Mouse (Mus musculus): Measurements from ENCODE around the gene Scamp4. TPM values are rescaled to one million over a fixed set of nuclear protein-coding genes. Genes with fewer than 3 reads are reported as not detected.
A peak's percentile ranks its signal among the peaks of the same experiment; 100 is the strongest.
"Not testable (repeated sequence)": the region's sequence is repeated elsewhere in the genome, so short reads cannot be mapped to it uniquely, and the experiment has no call there.

Scamp4 gene
- polyA plus RNA-seq, 1 experiment = 94.8 TPM

GRCm38 (mm10) chr10:80623457-80624191 lies 21.0 kb downstream of the Scamp4 start:
- peak overlapping the region; percentile 92 for H3K27ac ChIP-seq (ENCODE audit: insufficient read depth, low read length)
- H3K4me1 ChIP-seq (ENCODE audit: control insufficient read depth, insufficient read depth, insufficient read length) = peaks cover 7% of the 10 kb centered on the region; the same call in 1 of the 2 replicates
- TF ChIP-seq POLR2A (IDR thresholded peaks at IDR 0.05; ENCODE audit: low read depth, low read length) = peak; percentile 43; the same call in 1 of the 2 replicates
- no peak for TF ChIP-seq CTCF (IDR thresholded peaks at IDR 0.05; ENCODE audit: extremely low read depth, insufficient read depth, insufficient read length, insufficient replicate concordance)
- peak in 1 of 2 experiments; percentile 81 for DNase-seq (ENCODE audit: low read depth in 1 of 2, low spot score in 2 of 2)
- H3K4me3 ChIP-seq (ENCODE audit: extremely low read depth, insufficient read depth, insufficient read length) = peak overlapping the region; percentile 87
- WGBS = 2% methylated on average over 15 of the region's 15 CpGs
- H3K36me3 ChIP-seq (ENCODE audit: control insufficient read depth, insufficient read depth, low read length) = no peaks in the 10 kb centered on the region
- no peaks in the 10 kb centered on the region for H3K27me3 ChIP-seq (ENCODE audit: control insufficient read depth, insufficient read depth, low read length)

GRCm38 (mm10) chr10:80625764-80626163 lies 23.1 kb downstream of the Scamp4 start:
- Histone ChIP-seq H3K36me3 (ENCODE audit: control insufficient read depth, insufficient read depth, low read length) (no peaks in the 10 kb centered on the region), H3K4me1 (ENCODE audit: control insufficient read depth, insufficient read depth, insufficient read length) (peaks cover 21% of the 10 kb centered on the region; the same call in 1 of the 2 replicates), H3K27ac (ENCODE audit: insufficient read depth, low read length) (no peak overlapping the region), H3K4me3 (ENCODE audit: extremely low read depth, insufficient read depth, insufficient read length) (no peak overlapping the region), H3K27me3 (ENCODE audit: control insufficient read depth, insufficient read depth, low read length) (no peaks in the 10 kb centered on the region)
- DNase-seq (ENCODE audit: low read depth in 1 of 2, low spot score in 2 of 2) = no peak
- no peak for TF ChIP-seq CTCF (IDR thresholded peaks at IDR 0.05; ENCODE audit: extremely low read depth, insufficient read depth, insufficient read length, insufficient replicate concordance)
- TF ChIP-seq POLR2A (IDR thresholded peaks at IDR 0.05; ENCODE audit: low read depth, low read length) = no peak
- 87% methylated on average over 4 of the region's 4 CpGs for WGBS

GRCm38 (mm10) chr10:80627685-80628084 lies 25.0 kb downstream of the Scamp4 start:
- DNase-seq (ENCODE audit: low read depth in 1 of 2, low spot score in 2 of 2) = no peak
- no peak for TF ChIP-seq CTCF (IDR thresholded peaks at IDR 0.05; ENCODE audit: extremely low read depth, insufficient read depth, insufficient read length, insufficient replicate concordance)
- no peak for TF ChIP-seq POLR2A (IDR thresholded peaks at IDR 0.05; ENCODE audit: low read depth, low read length)
- Histone ChIP-seq H3K27me3 (ENCODE audit: control insufficient read depth, insufficient read depth, low read length) (no peaks in the 10 kb centered on the region), H3K27ac (ENCODE audit: insufficient read depth, low read length) (no peak overlapping the region), H3K4me3 (ENCODE audit: extremely low read depth, insufficient read depth, insufficient read length) (no peak overlapping the region), H3K4me1 (ENCODE audit: control insufficient read depth, insufficient read depth, insufficient read length) (peaks cover 21% of the 10 kb centered on the region; the same call in 1 of the 2 replicates), H3K36me3 (ENCODE audit: control insufficient read depth, insufficient read depth, low read length) (no peaks in the 10 kb centered on the region)
- 23% methylated on average over 2 of the region's 2 CpGs for WGBS

GRCm38 (mm10) chr10:80628925-80629324 lies 26.3 kb downstream of the Scamp4 start:
- no peaks in the 10 kb centered on the region for H3K36me3 ChIP-seq (ENCODE audit: control insufficient read depth, insufficient read depth, low read length)

GRCm38 (mm10) chr10:80635345-80635744 lies 32.7 kb downstream of the Scamp4 start:
- H3K27ac ChIP-seq (ENCODE audit: insufficient read depth, low read length) = no peak overlapping the region
- no peak for DNase-seq (ENCODE audit: low read depth in 1 of 2, low spot score in 2 of 2)
- H3K36me3 ChIP-seq (ENCODE audit: control insufficient read depth, insufficient read depth, low read length) = peaks cover 50% of the 10 kb centered on the region
- H3K4me3 ChIP-seq (ENCODE audit: extremely low read depth, insufficient read depth, insufficient read length) = no peak overlapping the region
- TF ChIP-seq POLR2A (IDR thresholded peaks at IDR 0.05; ENCODE audit: low read depth, low read length) (no peak), CTCF (IDR thresholded peaks at IDR 0.05; ENCODE audit: extremely low read depth, insufficient read depth, insufficient read length, insufficient replicate concordance) (no peak)
- H3K27me3 ChIP-seq (ENCODE audit: control insufficient read depth, insufficient read depth, low read length) = no peaks in the 10 kb centered on the region
- WGBS = 86% methylated on average over 6 of the region's 6 CpGs
- H3K4me1 ChIP-seq (ENCODE audit: control insufficient read depth, insufficient read depth, insufficient read length) = no peaks in the 10 kb centered on the region; the same call in 1 of the 2 replicates

More at GRCm38 (mm10) chr10:80628925-80629324, 26.3 kb downstream of the Scamp4 start:
- Histone ChIP-seq H3K4me3 (ENCODE audit: extremely low read depth, insufficient read depth, insufficient read length) (no peak overlapping the region), H3K4me1 (ENCODE audit: control insufficient read depth, insufficient read depth, insufficient read length) (peaks cover 21% of the 10 kb centered on the region; the same call in 1 of the 2 replicates), H3K27me3 (ENCODE audit: control insufficient read depth, insufficient read depth, low read length) (no peaks in the 10 kb centered on the region), H3K27ac (ENCODE audit: insufficient read depth, low read length) (no peak overlapping the region)
- TF ChIP-seq CTCF (IDR thresholded peaks at IDR 0.05; ENCODE audit: extremely low read depth, insufficient read depth, insufficient read length, insufficient replicate concordance) (no peak), POLR2A (IDR thresholded peaks at IDR 0.05; ENCODE audit: low read depth, low read length) (no peak)
- WGBS = 36% methylated on average over 9 of the region's 9 CpGs
- DNase-seq (ENCODE audit: low read depth in 1 of 2, low spot score in 2 of 2) = no peak

- no peak for DNase-seq (ENCODE audit: low read depth in 1 of 2, low spot score in 2 of 2)
- TF ChIP-seq POLR2A (IDR thresholded peaks at IDR 0.05; ENCODE audit: low read depth, low read length) (no peak), CTCF (IDR thresholded peaks at IDR 0.05; ENCODE audit: extremely low read depth, insufficient read depth, insufficient read length, insufficient replicate concordance) (no peak)
- H3K36me3 ChIP-seq (ENCODE audit: control insufficient read depth, insufficient read depth, low read length) = peaks cover 19% of the 10 kb centered on the region; the same call in 1 of the 2 replicates
These were observed 44.3 kb downstream of the Scamp4 start for GRCm38 (mm10) chr10:80646936-80647335.

GRCm38 (mm10) chr10:80649910-80650309 lies 47.2 kb downstream of the Scamp4 start:
- not testable (repeated sequence) for H3K4me1 ChIP-seq (ENCODE audit: control insufficient read depth, insufficient read depth, insufficient read length)

More at GRCm38 (mm10) chr10:80646936-80647335, 44.3 kb downstream of the Scamp4 start:
- WGBS = 89% methylated on average over 10 of the region's 10 CpGs
- no peaks in the 10 kb centered on the region; the same call in 1 of the 2 replicates for H3K4me1 ChIP-seq (ENCODE audit: control insufficient read depth, insufficient read depth, insufficient read length)
- no peak overlapping the region for H3K4me3 ChIP-seq (ENCODE audit: extremely low read depth, insufficient read depth, insufficient read length)
- H3K27me3 ChIP-seq (ENCODE audit: control insufficient read depth, insufficient read depth, low read length) = no peaks in the 10 kb centered on the region
- H3K27ac ChIP-seq (ENCODE audit: insufficient read depth, low read length) = no peak overlapping the region

More at GRCm38 (mm10) chr10:80649910-80650309, 47.2 kb downstream of the Scamp4 start:
- H3K4me3 ChIP-seq (ENCODE audit: extremely low read depth, insufficient read depth, insufficient read length); DNase-seq (ENCODE audit: low read depth in 1 of 2, low spot score in 2 of 2); H3K27ac ChIP-seq (ENCODE audit: insufficient read depth, low read length); H3K27me3 ChIP-seq (ENCODE audit: control insufficient read depth, insufficient read depth, low read length); H3K36me3 ChIP-seq (ENCODE audit: control insufficient read depth, insufficient read depth, low read length): not testable (repeated sequence)
- 87% methylated on average over 6 of the region's 6 CpGs for WGBS
